Mouse (Mus musculus) embryonic stem cell, embryonic (primary cell): ENCODE measurements at regions not wholly inside any gene's neighbourhood (a gene's known extent, or its start where the extent isn't known, plus 50 kb on each side); places are given as distances from the start of the nearest gene placed in this dataset.

ENCODE experiments used
- CTCF ChIA-PET, 4 experiments: fragments of 300-600 bp in 2 of 4; fragments of 350-600 bp in 2 of 4; sonication (Branson Sonifier 250); formaldehyde crosslinking; loops; one replicate each; lab custom pipeline; 2022; ENCODE audit warnings: inconsistent platforms in 2 of 4; lab: Charles Lee
- POLR2A ChIA-PET, 4 experiments: fragments of 300-600 bp in 2 of 4; fragments of 350-600 bp in 2 of 4; sonication (Branson Sonifier 250); formaldehyde crosslinking; loops; one replicate each; lab custom pipeline; 2022; ENCODE audit warnings: antibody characterized with exemption in 4 of 4, inconsistent platforms in 1 of 4; lab: Charles Lee

DNA sequence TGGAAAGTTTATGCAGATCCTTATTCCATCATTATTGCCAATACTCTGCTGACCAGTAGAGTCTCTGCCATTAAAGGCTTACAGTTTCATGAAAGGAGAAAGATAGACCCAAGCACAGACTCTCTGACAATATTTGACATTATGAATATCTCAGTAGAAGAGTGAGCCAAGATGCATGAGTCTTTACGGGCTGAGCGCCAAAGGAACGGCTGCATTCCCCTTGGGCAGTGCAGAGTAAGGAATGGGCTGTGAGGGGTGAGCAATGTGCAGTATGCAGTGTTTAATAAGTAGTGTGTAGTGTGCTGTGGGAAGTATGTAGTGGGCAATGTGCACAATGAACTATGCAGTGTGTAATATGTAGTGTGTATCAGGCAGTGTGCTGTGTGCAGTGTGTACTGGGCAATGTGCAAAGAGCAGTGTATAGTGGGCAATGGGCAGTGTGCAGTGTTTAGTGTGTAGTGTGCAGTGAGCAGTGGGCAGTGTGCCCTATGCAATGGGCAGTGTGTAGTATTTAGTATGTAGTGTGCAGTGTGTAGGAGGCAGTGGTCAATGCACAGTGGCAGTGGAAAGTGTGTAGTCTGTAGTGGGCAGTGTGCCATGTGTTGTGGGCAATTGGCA lies 671.8 kb downstream of the 5730522E02Rik start:
- CTCF ChIA-PET = no interaction called here
- POLR2A ChIA-PET = no interaction called here

DNA sequence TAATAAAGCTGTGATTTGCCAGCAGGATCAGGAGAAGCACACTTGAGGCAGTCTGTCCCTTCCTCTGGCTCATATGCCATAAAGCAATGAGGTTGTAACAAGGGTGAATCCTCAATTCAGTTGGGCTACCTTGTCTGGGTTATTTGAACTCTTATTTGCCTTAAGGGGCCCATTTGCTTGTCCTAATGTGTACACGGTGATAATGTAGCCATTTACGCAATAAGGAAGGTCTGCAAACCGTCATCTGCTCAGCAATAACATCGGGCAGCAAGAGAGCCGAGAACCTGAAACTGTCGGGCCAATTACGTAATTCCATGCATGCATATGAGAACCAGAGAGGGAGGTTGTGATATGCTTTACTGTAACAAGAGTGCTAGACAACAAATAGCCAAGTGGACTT lies 674.5 kb downstream of the 5730522E02Rik start:
- ChIA-PET POLR2A (no interaction called here), CTCF (no interaction called here)

DNA sequence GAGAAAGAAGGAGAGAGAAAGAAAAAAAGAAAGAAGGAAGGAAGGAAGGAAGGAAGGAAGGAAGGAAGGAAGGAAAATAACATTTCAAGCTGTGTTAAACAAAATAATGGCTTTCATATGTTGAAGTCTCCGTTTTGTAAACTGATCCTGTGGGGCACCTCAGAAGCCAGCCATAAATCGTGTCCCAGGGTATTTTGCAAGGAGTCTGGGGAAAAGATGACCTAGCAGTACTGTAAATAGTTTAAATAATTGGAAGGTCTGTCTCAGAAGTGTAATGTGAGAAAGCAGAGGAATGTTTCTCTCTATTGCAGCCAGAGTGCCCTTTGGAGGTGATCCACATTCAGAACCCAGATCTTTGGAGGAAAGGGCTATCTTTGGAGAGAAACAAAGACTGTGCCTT lies 677.5 kb downstream of the 5730522E02Rik start:
- ChIA-PET CTCF (no interaction called here), POLR2A (no interaction called here)

DNA sequence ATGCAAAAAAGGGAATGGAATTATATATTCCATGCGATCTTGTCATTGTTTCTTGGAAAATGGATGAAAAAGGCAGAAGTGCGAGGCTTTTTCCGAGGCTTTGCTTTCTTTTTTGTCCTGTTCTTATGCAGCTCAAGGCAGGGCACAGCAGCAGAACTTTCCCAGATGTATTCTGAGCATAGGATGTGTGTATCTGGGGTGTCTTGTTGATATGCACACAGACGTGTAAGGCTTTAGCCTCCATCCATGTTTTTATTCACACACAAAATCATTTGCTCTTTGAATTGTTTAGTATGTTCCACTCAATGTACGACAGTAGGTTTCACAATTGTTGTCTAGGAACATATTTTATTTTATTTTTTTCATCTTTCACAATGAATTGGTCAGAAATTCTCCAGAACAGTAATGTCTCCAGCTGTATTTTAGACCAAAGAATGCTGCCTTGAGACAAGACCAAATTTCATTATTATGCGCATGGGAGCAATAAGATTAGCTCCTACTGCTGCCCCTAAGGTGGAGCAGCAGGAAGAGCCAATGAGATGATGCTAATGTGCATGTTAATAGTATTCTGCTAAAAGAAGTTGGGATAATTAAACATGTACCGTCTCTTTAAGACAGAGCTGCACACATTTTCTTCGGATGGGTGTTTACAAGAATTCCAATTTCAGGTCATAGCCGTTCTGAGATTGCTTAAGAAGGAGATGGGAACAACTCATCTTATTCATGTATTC lies 678.7 kb downstream of the 5730522E02Rik start:
- ChIA-PET POLR2A (no interaction called here), CTCF (no interaction called here)

DNA sequence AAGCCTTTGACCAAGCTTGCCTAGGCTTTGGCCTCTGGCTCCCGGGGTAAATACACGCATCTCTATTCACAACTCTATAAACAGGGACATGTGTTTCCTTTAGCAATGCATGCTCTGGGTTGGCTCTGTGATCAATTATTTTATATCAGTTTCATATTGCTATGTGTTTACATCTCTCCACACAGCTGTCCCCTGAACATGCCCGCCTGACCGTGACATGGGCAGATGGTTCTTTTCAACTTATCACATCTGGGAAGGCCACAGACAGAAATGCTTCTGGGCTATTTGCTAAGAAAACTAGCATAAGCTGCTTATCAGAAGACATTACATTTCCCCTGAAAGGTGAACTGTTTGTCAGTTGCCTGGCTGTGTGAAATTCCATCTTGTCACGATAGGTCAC lies 682.5 kb downstream of the 5730522E02Rik start:
- CTCF ChIA-PET = no interaction called here

DNA sequence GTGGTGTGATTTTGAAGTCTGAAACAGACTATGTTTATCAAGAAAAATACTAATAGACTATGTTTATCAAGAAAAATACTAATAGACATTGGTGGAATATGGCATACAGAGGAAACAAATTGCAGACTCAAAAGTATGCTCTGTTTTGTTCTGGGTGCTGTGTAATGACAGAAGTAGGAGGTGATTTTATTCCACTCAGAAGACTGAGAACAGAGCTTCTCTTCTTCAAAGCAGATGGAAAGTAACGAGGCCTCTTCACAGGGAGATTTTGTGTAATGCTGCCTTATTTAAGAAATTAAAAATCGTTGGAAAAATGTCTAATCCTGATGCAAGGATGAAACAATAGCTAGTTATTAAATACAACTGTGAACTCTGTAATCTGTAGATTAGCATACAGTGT lies 691.7 kb downstream of the 5730522E02Rik start:
- CTCF ChIA-PET = no interaction called here

More for the DNA sequence above, 682.5 kb downstream of the 5730522E02Rik start:
- POLR2A ChIA-PET = no interaction called here

DNA sequence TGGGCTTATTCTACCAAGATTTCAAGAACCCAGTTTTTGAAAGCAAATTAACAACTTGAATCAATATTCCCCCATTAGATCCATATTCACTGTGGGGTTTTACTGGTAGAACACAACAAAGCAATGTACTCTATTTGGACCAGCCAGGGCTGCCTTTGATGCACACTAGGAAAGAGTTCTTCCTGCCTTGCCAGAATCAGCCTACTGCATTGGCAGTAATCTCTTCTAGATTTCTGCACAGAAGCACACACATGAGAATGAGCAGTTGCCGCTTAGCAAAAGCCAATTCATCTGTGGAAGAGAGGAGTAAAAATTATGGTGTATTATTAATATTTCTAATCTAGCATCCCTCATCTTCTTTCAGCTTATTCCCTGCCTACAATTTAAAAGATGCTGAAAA lies 692.4 kb downstream of the 5730522E02Rik start:
- POLR2A ChIA-PET = no interaction called here
- CTCF ChIA-PET = no interaction called here

More for the DNA sequence above, 691.7 kb downstream of the 5730522E02Rik start:
- POLR2A ChIA-PET = no interaction called here

DNA sequence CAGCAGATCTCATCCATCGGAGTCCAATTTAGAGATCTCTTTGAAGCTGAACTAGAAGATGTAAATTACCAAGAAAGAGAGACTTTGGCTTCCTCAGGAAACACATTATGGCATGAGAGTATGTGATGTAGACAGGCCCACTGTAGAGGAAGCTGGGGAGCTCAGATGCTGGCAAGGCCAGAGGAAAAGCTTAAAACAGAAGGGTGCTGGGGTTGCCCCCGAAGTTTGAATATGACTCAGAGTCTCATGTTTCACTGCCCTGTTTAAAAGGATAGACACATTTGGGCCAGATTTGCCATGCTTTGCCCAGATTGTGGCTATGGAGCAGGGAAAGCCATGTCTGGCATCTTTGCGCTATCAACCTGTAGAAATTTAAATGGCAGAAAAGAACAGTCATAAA lies 705.1 kb downstream of the 5730522E02Rik start:
- ChIA-PET POLR2A (no interaction called here), CTCF (interaction anchor here in 1 of 4 experiments (0.7 kb wide), 1 partner anchor 205 kb away, joined by 3 read pairs; no protein-coding TSS in a partner anchor)

DNA sequence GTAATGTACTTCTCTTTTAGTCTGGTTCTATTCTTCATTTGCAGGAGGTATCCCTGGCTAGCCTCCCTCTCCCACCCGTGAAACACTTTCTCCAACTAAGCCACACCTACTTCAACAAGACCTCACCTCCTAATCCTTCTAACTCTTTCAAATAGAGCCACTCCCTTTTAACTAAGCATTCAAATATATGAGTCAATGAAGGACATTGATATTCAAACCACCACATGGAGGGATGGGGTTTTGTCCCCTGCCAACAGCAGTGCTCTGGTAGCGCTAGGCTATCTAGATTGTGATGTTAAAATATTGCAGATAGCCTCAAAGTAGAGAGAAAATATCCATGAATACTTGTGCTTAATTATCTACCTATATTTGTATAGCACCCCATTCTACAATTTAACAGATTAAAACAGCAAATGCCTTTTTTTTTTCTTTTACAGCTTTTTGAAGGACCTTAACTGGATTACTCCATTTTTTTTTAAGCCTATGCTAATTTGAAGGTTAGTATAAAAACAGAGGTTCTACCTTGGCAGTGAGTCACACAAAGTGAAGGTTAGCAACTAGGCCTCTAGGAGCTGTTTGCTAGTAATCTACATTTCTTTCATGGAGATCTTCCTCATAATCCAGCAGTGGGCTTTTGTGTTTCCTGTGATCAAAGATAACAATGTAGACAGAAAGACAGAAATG lies 736.7 kb downstream of the 5730522E02Rik start:
- ChIA-PET POLR2A (no interaction called here), CTCF (no interaction called here)

DNA sequence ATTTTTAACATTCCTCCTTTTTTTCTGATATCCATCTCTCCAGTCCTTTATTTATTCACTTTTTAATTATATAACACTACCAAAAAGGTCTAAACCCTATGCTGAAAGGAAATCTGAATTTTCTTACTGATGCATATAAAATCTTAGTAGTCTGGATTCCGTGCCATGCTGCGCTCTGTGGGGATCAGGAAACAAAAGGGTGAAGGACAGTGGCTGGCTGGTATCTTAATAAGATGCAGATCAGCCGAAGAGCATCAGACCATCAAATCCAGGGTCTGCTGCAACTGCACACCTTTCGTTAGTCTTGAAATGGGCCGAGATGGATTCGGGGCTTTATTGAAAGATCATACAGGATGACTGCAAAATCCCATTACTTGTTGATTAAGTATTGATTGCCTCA lies 740.7 kb downstream of the 5730522E02Rik start:
- ChIA-PET POLR2A (interaction anchor here in 1 of 4 experiments (0.8 kb wide), 1 partner anchor 9 kb away, joined by 3 read pairs; no protein-coding TSS in a partner anchor), CTCF (no interaction called here)

DNA sequence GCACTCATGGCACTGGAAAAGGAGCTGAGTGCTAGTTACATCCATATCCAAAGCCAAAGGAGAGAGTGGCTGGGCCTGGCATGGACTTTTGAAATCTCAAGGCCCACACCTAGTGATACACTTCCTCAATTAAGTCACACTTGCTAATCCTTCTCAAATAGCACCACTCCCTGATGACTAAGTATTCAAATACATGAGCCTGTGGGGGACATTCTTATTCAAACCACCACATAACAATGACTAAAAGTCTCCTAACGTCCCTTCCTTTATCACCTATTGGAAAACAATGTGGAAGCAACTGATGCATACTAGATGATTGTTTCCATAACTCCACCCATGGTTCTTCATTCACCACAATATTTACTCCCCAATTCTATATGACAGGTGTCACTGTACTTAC lies 773.4 kb downstream of the 5730522E02Rik start:
- ChIA-PET CTCF (no interaction called here), POLR2A (interaction anchor here in 1 of 4 experiments (1.1 kb wide), 1 partner anchor 9 kb away, joined by 3 read pairs; no protein-coding TSS in a partner anchor)

DNA sequence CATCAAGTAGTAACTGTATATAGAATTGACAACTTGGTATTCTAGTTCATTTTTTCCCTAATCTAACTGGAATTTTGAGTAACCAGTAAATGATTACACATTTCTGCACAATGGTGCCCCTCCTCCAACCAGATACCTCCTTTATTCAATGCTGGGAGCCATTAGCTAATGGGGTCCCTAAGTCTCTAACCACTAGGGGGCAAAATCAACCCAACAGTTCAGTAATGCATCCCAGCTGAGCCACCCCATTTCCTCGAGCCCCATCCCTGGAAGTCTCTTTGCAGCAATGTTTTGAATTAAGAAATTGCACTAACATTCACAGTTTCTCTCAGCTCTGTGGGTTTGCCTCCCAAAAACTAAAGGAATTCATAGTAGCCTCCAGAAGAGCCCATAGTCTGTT lies 774.9 kb downstream of the 5730522E02Rik start:
- ChIA-PET POLR2A (no interaction called here), CTCF (interaction anchor here in 1 of 4 experiments (1.1 kb wide), 1 partner anchor 9 kb away, joined by 3 read pairs; no protein-coding TSS in a partner anchor)

DNA sequence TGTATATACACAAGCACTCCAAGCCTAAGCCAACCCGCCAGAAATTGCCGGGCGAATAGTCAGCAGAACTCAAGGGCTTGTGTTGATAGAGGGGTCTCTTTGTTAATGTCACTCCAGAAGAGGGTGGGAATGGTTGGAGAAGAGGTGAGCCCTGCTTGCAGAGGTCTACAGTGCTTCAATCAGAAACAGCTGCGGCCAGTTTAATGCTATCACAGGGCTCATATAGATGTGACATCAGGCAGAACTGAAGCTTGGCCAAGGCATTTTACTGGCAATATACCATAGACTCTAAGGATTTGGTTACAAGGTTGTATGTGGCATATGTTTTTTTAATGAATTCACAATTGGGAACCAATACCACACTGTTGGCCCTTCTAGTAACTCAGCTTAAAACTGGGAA lies 787.4 kb downstream of the 5730522E02Rik start:
- POLR2A ChIA-PET = interaction anchor here in 1 of 4 experiments (0.8 kb wide), 1 partner anchor 502 kb away, joined by 3 read pairs; no protein-coding TSS in a partner anchor
- CTCF ChIA-PET = no interaction called here

DNA sequence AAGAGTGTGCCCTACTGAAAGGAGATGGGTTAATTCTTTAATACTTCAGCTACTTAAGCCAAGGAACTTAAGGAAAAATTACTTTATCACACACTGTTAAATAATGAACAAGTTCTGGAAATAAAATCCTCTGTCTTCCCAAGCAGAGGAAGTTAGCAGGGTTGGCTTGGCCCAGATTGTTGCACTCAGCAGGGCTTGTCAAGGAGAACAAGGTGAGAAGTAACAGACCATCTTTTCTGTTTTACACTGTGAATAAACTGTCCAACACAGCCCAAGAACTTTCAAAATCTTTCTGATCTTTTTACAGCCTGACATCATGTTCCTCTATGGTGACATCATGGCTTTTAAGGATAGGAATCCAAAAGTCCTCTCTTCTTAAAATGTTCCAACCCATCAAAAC lies 789.1 kb downstream of the 5730522E02Rik start:
- ChIA-PET CTCF (no interaction called here), POLR2A (no interaction called here)

DNA sequence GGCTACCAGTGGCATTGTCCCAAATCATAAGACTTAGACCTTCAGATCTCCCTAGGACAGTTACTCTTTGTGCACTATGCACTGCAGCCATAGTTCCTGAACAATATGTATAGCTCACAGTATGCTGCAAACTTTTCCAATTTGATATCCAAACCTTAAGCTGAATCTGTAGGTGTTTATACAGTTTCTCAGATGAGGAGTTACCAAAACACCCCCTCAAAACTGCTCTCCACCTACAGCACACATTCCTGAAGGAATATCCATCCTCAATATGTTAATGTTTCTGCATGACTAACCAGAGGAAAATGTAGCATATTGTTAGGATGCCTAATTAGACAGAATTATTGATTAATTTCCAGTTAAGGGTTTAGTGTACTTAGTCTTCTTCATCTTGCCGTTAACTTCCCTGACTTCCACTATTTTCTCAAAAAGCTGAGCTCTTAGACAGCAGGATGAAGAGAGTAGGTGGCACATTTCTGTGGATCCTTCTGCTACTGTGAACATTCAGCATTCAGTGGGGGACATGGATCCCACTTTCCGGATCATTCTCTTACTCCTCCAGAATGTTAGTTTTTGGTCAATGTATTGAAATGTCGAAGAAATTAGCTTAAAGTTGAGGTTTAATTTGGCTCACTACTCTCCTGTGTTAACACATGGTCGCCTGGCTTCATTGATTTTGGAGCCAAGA lies 800.0 kb downstream of the 5730522E02Rik start:
- ChIA-PET CTCF (no interaction called here), POLR2A (no interaction called here)

DNA sequence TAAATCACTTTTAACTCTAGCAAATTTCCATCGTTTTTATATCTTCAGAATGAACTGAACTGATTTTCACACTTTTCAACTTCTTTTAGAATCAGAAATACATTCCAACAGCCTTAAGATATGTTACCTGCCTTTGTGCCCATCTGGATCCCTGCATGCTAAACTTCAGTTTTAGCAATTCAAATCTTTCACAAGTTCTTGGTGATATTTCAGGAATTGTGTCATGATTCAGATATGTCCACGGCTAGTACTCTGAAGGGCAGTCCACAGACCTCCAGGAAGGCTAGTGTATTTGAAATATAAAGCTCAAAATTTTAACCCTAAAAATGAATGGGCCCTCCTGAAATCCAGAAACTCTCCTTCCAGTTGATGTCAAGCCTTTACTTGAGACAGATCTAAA lies 818.9 kb downstream of the 5730522E02Rik start:
- ChIA-PET CTCF (no interaction called here), POLR2A (no interaction called here)

DNA sequence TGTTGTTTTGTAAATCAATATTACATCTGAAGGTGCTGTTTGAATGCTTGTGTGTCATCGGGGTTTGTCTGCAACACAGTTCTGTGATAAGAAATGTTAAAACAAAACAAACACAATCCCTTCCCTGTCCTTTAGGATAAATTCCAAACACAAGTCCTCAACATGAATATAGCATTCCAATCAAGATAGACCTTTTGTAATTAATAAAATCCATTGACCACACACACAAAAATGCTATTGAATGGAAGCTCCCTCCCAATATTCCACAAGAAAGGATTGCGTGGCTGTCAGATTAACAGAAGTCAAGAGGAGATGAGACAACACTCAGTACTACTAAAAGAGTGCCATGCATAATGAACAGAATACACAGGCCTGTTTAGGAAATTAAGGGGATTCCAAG lies 843.5 kb downstream of the 5730522E02Rik start:
- ChIA-PET CTCF (no interaction called here), POLR2A (no interaction called here)

DNA sequence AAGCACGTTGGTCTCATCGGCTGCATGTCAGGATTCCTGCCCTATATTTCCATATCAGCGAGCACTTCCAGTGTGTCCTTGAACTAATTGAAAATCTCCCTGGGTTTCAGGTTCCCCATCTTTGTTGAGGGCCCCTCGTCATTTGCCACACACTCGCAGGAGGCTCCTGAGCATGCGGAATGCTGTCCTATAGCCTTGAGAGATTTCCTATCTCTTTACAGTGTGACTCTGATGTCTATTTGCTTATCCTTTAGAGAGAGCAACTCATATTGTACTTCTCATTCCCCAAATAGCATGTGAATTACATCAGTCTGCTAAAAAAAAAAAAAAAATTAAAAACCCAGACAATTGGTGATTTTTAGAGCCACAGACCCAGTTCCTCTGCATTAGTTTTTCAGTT lies 845.1 kb downstream of the 5730522E02Rik start:
- CTCF ChIA-PET = no interaction called here
- POLR2A ChIA-PET = no interaction called here

DNA sequence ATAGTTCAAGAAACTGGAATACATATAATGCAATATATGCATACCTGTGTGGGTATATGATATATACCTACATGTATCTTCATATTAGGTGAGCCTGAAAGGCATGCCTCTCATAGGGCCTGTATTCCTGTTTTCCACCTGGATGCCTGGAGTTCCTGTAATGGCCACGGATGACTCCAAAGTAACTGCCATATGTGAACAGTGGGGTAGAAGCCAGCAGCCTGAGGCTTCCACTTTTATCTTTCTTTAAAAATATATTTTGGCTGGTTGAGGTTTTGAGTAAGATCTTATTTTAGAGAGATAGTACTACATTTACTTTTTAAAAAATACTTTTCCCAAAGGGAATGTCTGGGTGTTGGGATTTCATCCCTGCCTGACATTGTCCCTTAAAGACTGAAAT lies 850.8 kb downstream of the 5730522E02Rik start:
- POLR2A ChIA-PET = no interaction called here
- CTCF ChIA-PET = no interaction called here
